Mouse (Mus musculus) thymus, adult 18-20 months (tissue): ENCODE measurements around the gene Tbrg4.
A peak's percentile ranks its signal among the peaks of the same experiment; 100 is the strongest.
"Not testable (repeated sequence)": the region's sequence is repeated elsewhere in the genome, so short reads cannot be mapped to it uniquely, and the experiment has no call there.

Source experiments
- DNase-seq, 2 experiments: peaks; one replicate each; pipeline ENCODE4 v3.0.0; 2022; ENCODE audit warnings: mixed read lengths in 2 of 2

The Tbrg4 gene

DNA sequence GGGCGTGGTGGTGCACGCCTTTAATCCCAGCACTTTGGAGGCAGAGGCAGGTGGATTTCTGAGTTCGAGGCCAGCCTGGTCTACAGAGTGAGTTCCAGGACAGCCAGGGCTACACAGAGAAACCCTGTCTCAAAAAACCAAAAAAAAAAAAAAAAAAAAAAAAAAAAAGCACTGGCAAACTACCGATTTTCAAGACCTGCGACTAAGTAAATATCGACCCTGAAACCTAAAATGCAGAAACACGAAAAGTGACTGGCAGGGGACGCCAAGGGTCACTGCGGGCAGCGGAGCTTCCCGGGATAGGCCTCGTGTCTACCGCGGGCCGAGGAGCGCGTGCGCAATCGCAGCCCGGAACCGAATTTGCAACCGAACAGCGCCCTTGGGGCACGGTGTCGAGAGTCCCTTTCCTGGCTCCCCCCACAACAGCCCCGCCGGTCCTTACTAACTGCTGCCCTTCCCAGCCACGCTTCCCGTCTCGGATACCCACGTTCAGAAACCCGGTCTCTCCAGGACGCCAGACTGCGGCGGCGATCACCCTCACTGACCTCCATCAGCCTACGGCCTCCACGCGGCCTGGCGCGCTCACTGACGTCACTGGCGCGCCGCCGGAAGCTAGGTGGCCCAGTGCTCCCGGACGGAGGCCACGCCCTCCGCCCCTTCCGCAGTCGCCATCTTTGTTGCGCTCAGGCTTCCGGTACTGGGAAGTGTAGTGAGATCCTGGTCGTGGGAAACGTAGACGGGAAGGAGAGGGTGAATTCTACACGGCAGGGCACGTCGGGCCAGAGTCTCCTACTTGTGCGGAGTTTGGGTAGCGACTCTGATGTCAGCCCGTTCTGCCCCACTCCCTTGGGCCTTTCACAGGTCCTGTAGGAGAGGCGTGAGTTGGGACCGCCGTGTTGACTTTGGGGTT is at the start of gene Tbrg4:
Gene Tbrg4 (minus strand): TSS at position 590 of the 910 bp plus-strand sequence.
- peak; percentile 80 to 85 for DNase-seq

- no peak for DNase-seq
Measured at GRCm38 (mm10) chr11:6675402-6675801, 49.5 kb upstream of the Tbrg4 start.

- DNase-seq: no peak
Measured at GRCm38 (mm10) chr11:6674701-6675100, 48.8 kb upstream of the Tbrg4 start.

DNA sequence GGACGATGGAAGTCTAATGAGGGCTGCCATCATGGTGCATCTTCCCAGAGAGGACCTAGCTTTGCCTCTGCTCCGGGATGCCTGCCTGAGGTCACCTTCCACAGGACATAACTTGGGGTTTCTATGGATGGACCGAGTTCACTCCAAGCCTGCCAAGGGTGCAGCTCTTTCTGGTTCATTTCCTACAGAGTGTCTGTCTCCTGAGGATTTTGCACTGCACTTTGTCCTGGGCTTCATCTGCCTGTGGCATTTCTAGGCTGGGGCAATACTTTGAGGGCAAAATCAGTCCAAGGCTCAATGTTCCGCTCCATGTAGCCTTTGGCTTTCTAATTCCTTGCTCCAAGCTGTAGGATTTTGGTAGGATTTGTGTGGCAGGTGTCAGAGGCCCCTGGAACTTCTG is 45.0 kb upstream of the Tbrg4 start:
- DNase-seq: no peak

DNA sequence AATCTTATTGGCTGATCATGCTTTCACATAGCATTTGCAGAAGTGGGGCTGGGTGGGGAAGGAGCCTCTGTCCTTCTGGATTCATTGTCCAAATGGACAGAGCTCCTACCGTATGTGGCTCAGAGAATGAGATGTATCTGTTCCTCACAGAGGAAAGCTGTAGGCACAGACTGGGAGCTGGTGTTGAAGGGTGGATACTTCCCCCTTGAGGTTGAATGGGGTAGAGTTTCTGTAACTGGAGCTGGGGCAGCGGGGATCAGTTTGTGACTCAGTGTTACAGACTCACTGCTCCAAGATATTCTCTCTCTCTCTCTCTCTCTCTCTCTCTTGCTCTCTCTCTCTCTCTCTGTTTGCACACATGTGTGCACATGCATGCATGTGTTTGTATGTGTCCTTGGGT is 44.2 kb upstream of the Tbrg4 start:
- no peak for DNase-seq

DNA sequence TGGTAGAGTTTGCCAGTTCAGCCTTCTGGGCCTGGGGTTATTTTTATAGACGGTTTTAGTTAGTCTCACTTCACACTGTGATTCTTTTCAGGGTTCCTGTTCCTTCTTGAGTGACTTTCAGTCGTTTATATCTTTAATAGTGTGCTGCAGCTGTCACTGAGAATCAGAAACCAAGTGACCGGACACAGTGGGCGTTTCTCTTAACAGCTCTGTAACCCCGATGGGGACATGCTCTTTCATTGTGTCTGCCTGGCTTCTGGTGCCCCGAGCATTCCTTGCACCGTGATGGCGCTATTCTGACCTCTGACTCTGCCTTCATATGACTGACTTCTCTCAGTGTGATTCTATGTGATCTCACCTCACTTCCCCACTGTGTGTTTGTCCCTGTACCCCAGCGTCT is 43.2 kb upstream of the Tbrg4 start:
- no peak for DNase-seq

- DNase-seq: no peak
Measured at GRCm38 (mm10) chr11:6666634-6667033, 40.8 kb upstream of the Tbrg4 start.

DNA sequence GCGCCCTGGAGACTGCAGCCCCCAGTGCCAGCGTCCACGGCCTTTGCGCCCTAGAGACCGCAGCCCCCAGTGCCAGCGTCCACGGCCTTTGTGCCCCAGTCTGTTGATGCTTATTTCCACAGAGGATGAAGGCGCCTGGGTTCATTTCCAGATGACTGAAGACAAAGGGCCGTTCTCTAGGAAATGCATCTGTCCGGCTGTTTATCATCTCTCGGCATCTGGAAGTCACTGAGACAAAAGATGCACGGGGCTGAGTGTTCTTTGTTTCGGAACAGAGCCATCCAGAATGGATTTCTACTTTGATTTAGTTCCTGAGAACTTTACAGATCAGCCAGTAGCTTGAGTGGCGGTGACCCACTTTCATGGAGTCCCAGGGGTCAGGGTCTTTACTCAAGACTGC is 35.3 kb upstream of the Tbrg4 start:
- DNase-seq: no peak

- DNase-seq: no peak
Measured at GRCm38 (mm10) chr11:6658271-6658670, 32.4 kb upstream of the Tbrg4 start, which contains the start of gene Ramp3. TSS of gene Ramp3 (plus strand) at chr11:6658521.

DNA sequence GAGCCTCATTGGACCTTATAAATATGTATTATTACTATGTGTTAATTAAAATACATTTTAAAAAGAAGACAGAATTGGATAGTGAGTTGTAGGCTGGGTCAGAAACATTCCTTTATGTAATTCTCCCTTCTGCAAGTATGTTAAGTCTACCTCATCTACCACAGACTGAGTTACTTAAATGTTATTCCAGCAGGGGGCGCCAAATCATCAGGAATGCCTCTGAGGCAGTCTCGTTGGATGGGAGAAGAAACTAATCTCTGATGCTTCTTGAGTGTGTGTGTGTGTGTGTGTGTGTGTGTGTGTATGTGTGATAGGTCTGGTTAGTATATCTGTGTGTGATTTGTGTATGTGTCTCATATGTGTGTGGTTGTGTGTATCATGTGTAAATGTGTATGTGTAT is 29.0 kb upstream of the Tbrg4 start:
- peak in 1 of 2 experiments; percentile 54 for DNase-seq

- not testable (repeated sequence) for DNase-seq
Measured at GRCm38 (mm10) chr11:6652978-6653377, 27.1 kb upstream of the Tbrg4 start.

DNA sequence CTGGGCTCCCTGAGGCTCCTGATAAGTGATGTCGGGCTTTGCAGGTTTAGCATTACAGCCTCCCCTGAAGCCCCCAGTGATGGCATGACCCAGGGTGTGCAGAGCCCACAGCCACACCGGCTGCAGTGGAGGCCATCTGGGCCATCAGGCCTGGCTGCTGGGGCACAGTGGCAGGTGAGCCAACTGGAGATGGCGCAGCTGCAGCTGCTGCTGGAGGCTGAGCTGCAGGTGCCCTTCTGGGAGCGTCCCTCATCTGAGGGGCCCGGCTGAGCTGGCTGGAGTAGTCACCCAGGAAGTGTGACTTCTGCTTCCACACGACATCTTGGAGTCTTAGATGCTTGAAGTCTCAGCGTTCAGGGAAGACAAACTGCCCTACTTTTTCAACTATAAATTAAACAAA is 24.7 kb upstream of the Tbrg4 start:
- peak; percentile 50 to 54 for DNase-seq

GRCm38 (mm10) chr11:6647831-6648724 is 22.2 kb upstream of the Tbrg4 start:
- no peak for DNase-seq

DNA sequence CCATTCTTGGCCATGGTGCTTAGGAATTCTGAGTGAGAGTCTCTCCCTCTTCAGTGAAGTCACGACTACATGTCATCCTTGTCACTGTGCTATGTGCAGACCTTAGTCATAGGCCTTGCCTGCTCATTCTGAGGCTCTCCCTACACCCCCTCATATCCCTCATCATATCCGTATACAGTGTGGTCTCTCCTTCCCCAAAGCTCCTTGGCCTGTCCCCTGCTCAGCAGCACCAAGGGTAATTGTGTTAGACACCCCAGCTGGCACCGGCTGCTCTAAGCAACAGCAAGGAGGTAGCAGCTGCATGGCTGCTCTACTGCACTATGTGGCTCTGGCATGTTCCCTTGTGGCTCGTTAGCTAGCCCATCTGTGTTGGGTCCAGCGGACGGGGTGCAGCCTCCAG is 18.7 kb upstream of the Tbrg4 start:
- no peak for DNase-seq

DNA sequence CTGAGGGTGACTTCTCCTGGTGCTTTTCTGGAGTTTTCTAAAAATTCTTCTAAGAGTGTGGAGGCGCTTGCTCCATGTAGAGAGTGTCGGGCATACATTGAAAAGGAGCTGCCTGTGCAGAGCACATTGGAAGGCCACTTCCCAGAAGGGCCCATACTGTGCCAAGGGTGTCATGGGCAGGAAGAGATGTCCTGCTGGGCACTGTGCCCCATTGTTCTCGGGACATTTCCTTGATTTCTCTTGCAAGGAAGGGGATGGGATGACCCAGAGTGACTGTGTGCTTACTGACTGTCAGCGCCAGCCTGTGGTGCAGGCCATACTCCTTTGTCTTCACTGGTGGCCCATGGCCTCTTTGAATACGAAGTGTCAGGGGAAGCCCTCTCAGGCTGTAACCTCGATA is 13.2 kb upstream of the Tbrg4 start:
- no peak for DNase-seq

GRCm38 (mm10) chr11:6638537-6638936 is 12.7 kb upstream of the Tbrg4 start, which contains the start of gene Wap:
TSS of gene Wap (minus strand) at chr11:6638637.
- no peak for DNase-seq

- no peak for DNase-seq
Measured at GRCm38 (mm10) chr11:6636150-6636549, 10.3 kb upstream of the Tbrg4 start.

DNA sequence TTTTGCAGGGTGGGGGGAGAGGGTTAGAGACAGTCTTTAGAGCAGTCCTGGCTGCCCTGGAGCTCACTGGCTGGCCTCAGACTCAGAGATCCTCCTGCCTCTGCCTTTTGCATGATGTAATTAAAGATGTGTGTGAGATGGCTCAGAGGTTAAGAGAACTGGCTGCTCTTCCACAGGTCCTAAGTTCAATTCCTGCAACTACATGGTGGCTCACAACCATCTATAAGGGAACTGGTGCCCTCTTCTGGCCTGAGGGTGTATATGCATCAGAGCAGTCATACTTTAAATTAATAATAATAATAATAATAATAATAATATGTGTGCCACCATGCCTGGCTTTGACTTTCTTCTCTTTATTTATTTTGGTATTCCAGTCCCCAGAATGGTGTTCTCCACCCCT is 3.8 kb upstream of the Tbrg4 start:
- no peak for DNase-seq

- peak; percentile 24 to 39 for DNase-seq
Measured at GRCm38 (mm10) chr11:6628568-6628967, 2.7 kb upstream of the Tbrg4 start.

- DNase-seq: peak in 1 of 2 experiments; percentile 38
Measured at GRCm38 (mm10) chr11:6627731-6628130, 1.9 kb upstream of the Tbrg4 start.

DNA sequence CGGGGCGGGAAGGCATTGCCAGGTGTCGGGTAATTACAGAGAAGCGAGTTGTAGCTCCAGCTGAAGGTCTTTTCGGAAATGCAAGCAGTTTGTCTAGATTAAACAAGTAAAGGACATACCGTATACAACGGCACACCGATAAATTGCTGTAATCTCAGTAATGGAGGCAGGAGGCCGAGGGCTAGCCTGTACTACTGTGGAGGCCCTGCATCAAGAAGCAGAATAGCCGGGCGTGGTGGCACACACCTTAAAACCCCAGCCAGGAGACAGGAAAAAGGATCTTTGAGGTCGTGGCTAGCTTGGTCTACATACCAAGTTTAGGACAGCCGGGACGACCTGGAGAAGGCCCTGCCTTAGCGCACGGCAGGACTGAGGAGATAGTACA is 513 bp upstream of the Tbrg4 start:
- no peak for DNase-seq

GRCm38 (mm10) chr11:6624619-6625382 is 1.1 kb downstream of the Tbrg4 start:
- DNase-seq: no peak

- DNase-seq: no peak
Measured at GRCm38 (mm10) chr11:6623704-6624103, 2.2 kb downstream of the Tbrg4 start.
